Mouse (Mus musculus) cerebellum, adult 9-11 months (tissue): ENCODE results near the gene Pik3c2g.

Experiments
- DNase-seq: peaks from one replicate; pipeline ENCODE4 v3.0.0; 2022

Pik3c2g gene

GRCm38 (mm10) chr6:139586892-139587291 is at the start of gene Pik3c2g:
Gene Pik3c2g, plus strand, starts transcription at chr6:139587221.
- DNase-seq, result no peak

- no peak for DNase-seq
Observed at GRCm38 (mm10) chr6:139538469-139538868, 48.6 kb upstream of the Pik3c2g start.

- no peak for DNase-seq
Observed at GRCm38 (mm10) chr6:139555537-139556179, 31.4 kb upstream of the Pik3c2g start.

- DNase-seq, result no peak
Observed at GRCm38 (mm10) chr6:139569211-139569610, 17.8 kb upstream of the Pik3c2g start.

GRCm38 (mm10) chr6:139575854-139576253 is 11.2 kb upstream of the Pik3c2g start:
- DNase-seq, result no peak

GRCm38 (mm10) chr6:139576261-139577014 is 10.6 kb upstream of the Pik3c2g start:
- no peak for DNase-seq

- no peak for DNase-seq
Observed at GRCm38 (mm10) chr6:139577026-139577861, 9.8 kb upstream of the Pik3c2g start.

GRCm38 (mm10) chr6:139587478-139587877 is 457 bp downstream of the Pik3c2g start:
- no peak for DNase-seq

- no peak for DNase-seq
Observed at GRCm38 (mm10) chr6:139588409-139588808, 1.4 kb downstream of the Pik3c2g start.

GRCm38 (mm10) chr6:139589291-139589690 is 2.3 kb downstream of the Pik3c2g start:
- DNase-seq, result peak; percentile 11

- no peak for DNase-seq
Observed at GRCm38 (mm10) chr6:139589854-139590253, 2.8 kb downstream of the Pik3c2g start.

- DNase-seq, result no peak
Observed at GRCm38 (mm10) chr6:139592081-139592480, 5.1 kb downstream of the Pik3c2g start.

- no peak for DNase-seq
Observed at GRCm38 (mm10) chr6:139596433-139596832, 9.4 kb downstream of the Pik3c2g start.

- DNase-seq, result no peak
Observed at GRCm38 (mm10) chr6:139599216-139599615, 12.2 kb downstream of the Pik3c2g start.

- DNase-seq, result no peak
Observed at GRCm38 (mm10) chr6:139618774-139619173, 31.8 kb downstream of the Pik3c2g start.

- DNase-seq, result no peak
Observed at GRCm38 (mm10) chr6:139624756-139625155, 37.7 kb downstream of the Pik3c2g start.

GRCm38 (mm10) chr6:139634561-139634960 is 47.5 kb downstream of the Pik3c2g start:
- no peak for DNase-seq

- no peak for DNase-seq
Observed at GRCm38 (mm10) chr6:139655399-139655798, 68.4 kb downstream of the Pik3c2g start.

- no peak for DNase-seq
Observed at GRCm38 (mm10) chr6:139662462-139662861, 75.4 kb downstream of the Pik3c2g start.

GRCm38 (mm10) chr6:139718416-139718984 is 131.5 kb downstream of the Pik3c2g start:
- DNase-seq, result no peak

- DNase-seq, result no peak
Observed at GRCm38 (mm10) chr6:139719639-139720221, 132.7 kb downstream of the Pik3c2g start.

GRCm38 (mm10) chr6:139735708-139736626 is 148.9 kb downstream of the Pik3c2g start:
- DNase-seq, result no peak
